Mouse (Mus musculus): Measurements from ENCODE around the gene Glipr2.

- TF ChIP-seq EP300 (IDR thresholded peaks at IDR 0.05) (no peak), CTCF (IDR thresholded peaks at IDR 0.05) (no peak)
These were observed 17.9 kb downstream of the Glipr2 start for GRCm38 (mm10) chr4:43974914-43975616.
